Mouse (Mus musculus) lung, postnatal 0 days (tissue): ENCODE results near the gene Ctrc. TPM values are rescaled to one million over a fixed set of nuclear protein-coding genes. Genes with fewer than 3 reads are reported as not detected.
A peak's percentile ranks its signal among the peaks of the same experiment; 100 is the strongest.

Source experiments
- ATAC-seq: fragments of 200-750 bp; cut with Nextera tagmentation; 2 replicates; pipeline ENCODE4 v1.8.0; 2017; ENCODE audit warnings: moderate library complexity
- DNase-seq: peaks from one replicate; pipeline ENCODE4 v3.0.0-alpha.2; 2016; ENCODE audit warnings: low spot score
- H3K27ac ChIP-seq: fragments of 300-500 bp; sonication (generic); 2 replicates; pipeline ENCODE4 v1.5.1; 2014; ENCODE audit warnings: antibody characterized with exemption, mild to moderate bottlenecking, low read length, mixed read lengths
- H3K27me3 ChIP-seq: fragments of 300-500 bp; sonication (generic); replicated peaks from 2 replicates; pipeline ENCODE4 v1.6.1; 2014; ENCODE audit warnings: low read length, mixed read lengths; ENCODE audit not compliant: insufficient read depth
- H3K36me3 ChIP-seq: fragments of 300-500 bp; sonication (generic); 2 replicates; pipeline ENCODE4 v1.6.1; 2014; ENCODE audit warnings: low read length, mixed read lengths; ENCODE audit not compliant: insufficient read depth
- H3K4me1 ChIP-seq: fragments of 300-500 bp; sonication (generic); 2 replicates; pipeline ENCODE4 v1.6.1; 2014; ENCODE audit warnings: antibody characterized with exemption, low read depth, low read length, mixed read lengths; ENCODE audit not compliant: insufficient read depth
- H3K4me2 ChIP-seq: fragments of 300-500 bp; sonication (generic); replicated peaks from 2 replicates; pipeline ENCODE4 v1.6.1; 2014; ENCODE audit warnings: low read depth, mild to moderate bottlenecking, low read length, moderate library complexity, mixed read lengths
- H3K4me3 ChIP-seq: fragments of 300-500 bp; sonication (generic); 2 replicates; pipeline ENCODE4 v1.5.1; 2014; ENCODE audit warnings: low read depth, low read length
- H3K9ac ChIP-seq: fragments of 300-500 bp; sonication (generic); replicated peaks from 2 replicates; pipeline ENCODE4 v1.6.1; 2014; ENCODE audit warnings: low read depth, mild to moderate bottlenecking
- H3K9me3 ChIP-seq: fragments of 300-500 bp; sonication (generic); 2 replicates; pipeline ENCODE4 v1.6.1; 2016; ENCODE audit warnings: low read length, mixed read lengths
- CTCF ChIP-seq: IDR thresholded peaks from 2 replicates; pipeline ENCODE4 v1.5.1; 2016; ENCODE audit warnings: antibody characterized with exemption, mild to moderate bottlenecking
- EP300 ChIP-seq: IDR thresholded peaks from 2 replicates; pipeline ENCODE4 v1.6.1; 2016; ENCODE audit warnings: antibody characterized with exemption, mild to moderate bottlenecking, control low read depth
- WGBS: fragments of 180-500 bp; shearing (Covaris S2); extraction: QIAGEN DNeasy Blood & Tissue Kit; methylation state at CpG from one replicate; pipeline ENCODE4 v1.1.7; 2014; 5-methylcytosine and 5-hydroxymethylcytosine counted together
- polyA plus RNA-seq: library from polyadenylated mRNA; unstranded; fragments of >200 nt; fragmentation: Nextera tagmentation; extraction: Ambion mirVana; gene quantifications from 2 replicates; pipeline ENCODE4 v1.2.1, GENCODE M21; 2015

Ctrc gene
- polyA plus RNA-seq, 1 experiment from 2014 or later: not detected

DNA sequence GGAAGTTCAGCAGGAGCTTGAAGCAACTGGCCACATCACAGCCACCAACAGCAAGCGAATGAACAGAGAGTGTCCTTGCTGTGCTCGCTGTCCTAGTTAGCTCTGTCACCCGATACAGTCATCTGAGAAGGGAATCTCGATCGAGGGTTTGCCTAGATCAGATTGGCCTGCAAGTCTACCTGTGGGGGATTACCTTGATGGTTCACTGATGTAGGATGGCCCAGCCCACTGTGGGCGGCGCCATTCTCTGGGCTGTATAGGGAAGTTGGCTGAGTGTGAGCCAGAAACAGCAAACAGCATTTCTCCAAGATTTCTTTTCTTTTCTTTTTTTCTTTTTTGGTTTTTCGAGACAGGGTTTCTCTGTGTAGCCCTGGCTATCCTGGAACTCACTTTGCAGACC lies 18.3 kb upstream of the Ctrc start:
- DNase-seq (no peak), ATAC-seq (no peak)
- TF ChIP-seq CTCF (no peak), EP300 (no peak)
- no peak overlapping the region for H3K27ac ChIP-seq
- WGBS: 95% methylated on average over 8 of the region's 8 CpGs
- H3K27me3 ChIP-seq: no peaks in the 10 kb centered on the region
- peaks cover 12% of the 10 kb centered on the region; the same call in 1 of the 2 replicates for H3K4me1 ChIP-seq
- H3K4me3 ChIP-seq: no peak overlapping the region
- no peaks in the 10 kb centered on the region for H3K9me3 ChIP-seq
- no peaks in the 10 kb centered on the region for H3K36me3 ChIP-seq
- no peak overlapping the region for H3K4me2 ChIP-seq
- H3K9ac ChIP-seq: no peak overlapping the region

DNA sequence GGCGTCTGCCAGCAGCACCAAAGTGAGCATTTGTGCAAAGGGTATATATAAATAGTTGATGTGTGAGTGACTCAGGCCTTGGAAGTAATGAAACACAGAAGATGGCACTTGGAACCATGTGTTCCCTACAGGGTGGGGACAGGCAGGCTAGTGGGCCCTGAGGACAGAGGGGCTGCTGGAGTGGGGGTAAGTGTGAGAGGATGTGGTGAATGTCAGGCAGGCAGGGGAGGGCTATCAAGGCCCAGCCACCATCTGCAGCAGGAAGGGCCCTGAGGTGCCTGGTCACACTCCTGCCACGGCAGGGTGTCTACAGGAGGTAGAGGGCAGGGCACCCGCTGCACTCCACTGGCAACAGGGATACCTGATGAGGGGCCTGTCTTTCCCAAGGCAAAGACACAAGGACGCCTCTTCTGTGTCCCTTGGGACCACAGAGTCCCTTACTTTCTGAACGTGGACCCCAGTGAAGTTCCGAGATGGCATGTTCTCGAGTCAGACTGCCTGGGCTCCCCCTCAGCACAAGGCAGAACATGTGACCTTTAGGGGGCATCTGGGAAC lies 17.6 kb upstream of the Ctrc start:
- no peak overlapping the region for H3K4me2 ChIP-seq
- 87% methylated on average over 7 of the region's 7 CpGs for WGBS
- no peak overlapping the region for H3K4me3 ChIP-seq
- H3K36me3 ChIP-seq: no peaks in the 10 kb centered on the region
- peaks cover 10% of the 10 kb centered on the region; the same call in 1 of the 2 replicates for H3K4me1 ChIP-seq
- H3K27me3 ChIP-seq: no peaks in the 10 kb centered on the region
- no peak for ATAC-seq
- H3K9me3 ChIP-seq: no peaks in the 10 kb centered on the region
- no peak for TF ChIP-seq CTCF
- TF ChIP-seq EP300: no peak
- no peak overlapping the region for H3K27ac ChIP-seq
- DNase-seq: no peak
- no peak overlapping the region for H3K9ac ChIP-seq

DNA sequence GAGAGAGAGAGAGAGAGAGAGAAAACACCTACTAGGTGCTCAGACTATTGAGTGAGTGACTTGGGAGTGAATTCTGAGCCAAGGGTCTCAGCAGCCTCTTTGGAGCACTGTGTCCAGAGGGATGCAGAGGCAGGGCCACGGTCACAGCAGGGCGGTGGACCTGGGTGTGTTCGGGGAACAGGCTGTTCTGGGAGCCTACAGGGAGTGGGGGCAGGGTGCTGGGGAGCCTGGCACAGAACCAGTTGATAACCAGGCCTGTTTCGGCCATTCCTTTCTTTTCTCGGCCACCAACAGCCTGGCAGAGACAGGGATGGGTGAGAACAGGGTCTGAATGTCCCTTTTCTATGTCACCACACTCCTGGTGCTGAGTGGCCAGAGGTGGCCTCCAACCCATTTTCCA lies 16.7 kb upstream of the Ctrc start:
- Histone ChIP-seq H3K36me3 (no peaks in the 10 kb centered on the region), H3K4me3 (no peak overlapping the region), H3K4me1 (peaks cover 10% of the 10 kb centered on the region; the same call in 1 of the 2 replicates), H3K27me3 (no peaks in the 10 kb centered on the region), H3K9me3 (no peaks in the 10 kb centered on the region), H3K27ac (no peak overlapping the region), H3K9ac (no peak overlapping the region), H3K4me2 (no peak overlapping the region)
- ATAC-seq (peak; percentile 55), DNase-seq (no peak)
- 0 out of 2 replicates have a peak, but pooled peaks have one; percentile 24 for TF ChIP-seq EP300
- no peak for TF ChIP-seq CTCF
- WGBS: 75% methylated on average over 5 of the region's 5 CpGs

DNA sequence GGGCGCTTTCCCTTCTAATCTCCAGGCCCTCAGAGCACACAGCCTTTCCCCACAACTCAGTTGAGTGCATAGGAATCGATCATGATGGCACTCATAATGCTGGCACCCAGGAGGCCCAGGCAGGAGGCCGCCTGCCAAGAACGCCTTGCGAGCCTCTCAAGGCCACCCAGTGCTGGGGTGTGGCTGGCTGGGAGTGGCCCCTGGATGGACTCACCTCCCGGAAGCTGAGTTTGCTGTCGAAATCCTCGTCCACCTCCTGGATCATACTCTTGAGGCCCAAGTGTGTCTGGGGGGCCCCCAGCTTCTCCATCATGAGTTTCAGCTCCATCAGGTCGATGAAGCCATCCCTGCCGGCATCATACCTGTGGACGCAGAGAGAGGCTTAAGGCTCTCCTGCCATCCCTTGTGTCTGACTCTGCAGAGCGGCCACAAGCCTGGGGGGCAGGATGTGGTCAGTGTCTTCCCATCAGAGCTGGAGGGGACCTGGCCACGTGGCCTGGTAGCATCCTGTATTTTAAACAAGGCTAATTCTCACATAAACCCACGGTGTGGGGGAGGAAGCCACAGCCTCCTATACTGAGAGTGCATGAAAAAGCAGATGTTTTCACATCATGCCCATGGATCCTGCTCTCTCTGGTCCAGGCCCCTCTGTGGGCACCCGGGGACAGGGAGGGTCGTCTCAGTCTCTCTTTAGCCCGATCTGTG lies 15.6 kb upstream of the Ctrc start:
- Histone ChIP-seq H3K4me2 (no peak overlapping the region), H3K9me3 (no peaks in the 10 kb centered on the region), H3K27me3 (no peaks in the 10 kb centered on the region), H3K4me1 (peaks cover 3% of the 10 kb centered on the region; the same call in 1 of the 2 replicates), H3K9ac (no peak overlapping the region), H3K27ac (no peak overlapping the region; the same call in 1 of the 2 replicates), H3K36me3 (no peaks in the 10 kb centered on the region), H3K4me3 (no peak overlapping the region)
- 67% methylated on average over 17 of the region's 17 CpGs for WGBS
- TF ChIP-seq EP300: peak; percentile 24; the same call in 1 of the 2 replicates
- no peak for TF ChIP-seq CTCF
- ATAC-seq (peak; percentile 51), DNase-seq (peak; percentile 58)

DNA sequence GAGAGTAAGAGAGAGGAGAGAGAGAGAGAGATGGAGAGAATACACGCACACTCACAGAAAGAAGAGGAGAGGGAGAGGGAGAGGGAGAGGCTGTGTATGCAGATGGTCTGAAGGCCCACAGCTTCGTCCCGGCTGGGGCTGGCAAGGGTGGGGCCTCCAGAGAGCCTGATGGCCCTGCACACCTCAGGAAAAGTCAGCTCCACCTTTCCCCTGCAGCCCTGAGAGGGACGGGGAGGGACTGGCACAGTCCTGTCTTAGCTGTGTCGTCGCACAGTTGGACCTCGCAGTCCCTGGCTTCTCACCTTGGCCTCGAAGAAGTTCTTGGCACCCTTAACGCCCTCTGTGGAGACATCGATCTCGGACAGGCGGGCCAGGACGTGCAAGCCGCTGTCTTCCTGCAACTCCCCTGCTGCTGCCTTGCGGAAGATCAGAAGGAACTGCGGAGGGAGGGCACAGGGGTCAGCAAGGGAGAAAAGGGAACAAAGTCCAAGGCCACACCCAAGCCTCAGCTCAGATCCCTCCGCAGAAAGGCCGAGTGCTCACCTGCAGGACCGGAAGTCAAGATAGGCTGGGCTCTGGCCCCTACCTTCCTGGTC lies 14.2 kb upstream of the Ctrc start:
- Histone ChIP-seq H3K4me1 (0 out of 2 replicates have a peak, but pooled peaks cover 2% of the 10 kb centered on the region), H3K9ac (no peak overlapping the region), H3K36me3 (no peaks in the 10 kb centered on the region), H3K27ac (no peak overlapping the region), H3K4me2 (no peak overlapping the region), H3K9me3 (no peaks in the 10 kb centered on the region), H3K4me3 (no peak overlapping the region), H3K27me3 (no peaks in the 10 kb centered on the region)
- no peak for DNase-seq
- TF ChIP-seq CTCF (no peak), EP300 (no peak)
- ATAC-seq: no peak
- WGBS: 66% methylated on average over 18 of the region's 19 CpGs

DNA sequence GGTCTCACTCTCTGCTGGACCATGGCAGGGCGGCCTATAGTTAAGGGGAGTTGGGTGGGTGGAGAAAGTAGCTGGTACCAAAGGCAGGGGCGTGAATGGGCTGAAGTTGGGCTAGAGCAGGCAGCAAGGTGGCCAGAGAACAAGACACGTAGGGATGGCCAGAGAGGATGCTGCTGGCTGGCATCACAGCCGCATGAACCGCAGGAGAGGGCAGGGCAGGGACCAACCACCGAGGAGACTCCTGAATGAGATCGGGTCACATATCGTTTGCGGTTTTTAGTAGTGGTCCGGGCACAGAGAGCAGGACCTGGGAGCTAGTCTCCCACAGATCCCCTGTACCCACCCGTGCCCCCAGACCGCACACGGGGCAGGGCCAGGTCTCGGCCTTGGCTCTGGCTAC lies 13.2 kb upstream of the Ctrc start:
- ATAC-seq (no peak), DNase-seq (no peak)
- H3K4me1 ChIP-seq: 0 out of 2 replicates have a peak, but pooled peaks cover 2% of the 10 kb centered on the region
- H3K4me2 ChIP-seq: no peak overlapping the region
- H3K4me3 ChIP-seq: no peak overlapping the region
- H3K9ac ChIP-seq: no peak overlapping the region
- H3K9me3 ChIP-seq: no peaks in the 10 kb centered on the region
- TF ChIP-seq CTCF (no peak), EP300 (no peak)
- 90% methylated on average over 14 of the region's 14 CpGs for WGBS
- H3K27me3 ChIP-seq: no peaks in the 10 kb centered on the region
- H3K27ac ChIP-seq: no peak overlapping the region
- no peaks in the 10 kb centered on the region for H3K36me3 ChIP-seq
